Mouse (Mus musculus) ES-E14 (cell line): ENCODE measurements at regions not wholly inside any gene's neighbourhood (a gene's known extent, or its start where the extent isn't known, plus 50 kb on each side); places are given as distances from the start of the nearest gene placed in this dataset.

Experiments
- CHD2 ChIP-seq: IDR thresholded peaks from 2 replicates; pipeline ENCODE4 v1.6.1; 2014; ENCODE audit warnings: mild to moderate bottlenecking, low read depth, low read length, inconsistent platforms
- HCFC1 ChIP-seq: IDR thresholded peaks from 2 replicates; pipeline ENCODE4 v1.6.1; 2012; ENCODE audit warnings: low read length, inconsistent platforms, borderline replicate concordance; ENCODE audit not compliant: insufficient read depth
- ZC3H11A ChIP-seq: IDR thresholded peaks from 2 replicates; pipeline ENCODE4 v1.6.1; 2012; ENCODE audit warnings: low read depth, mild to moderate bottlenecking, inconsistent platforms, low read length, borderline replicate concordance

- TF ChIP-seq HCFC1: no peak
- no peak for TF ChIP-seq ZC3H11A
- TF ChIP-seq CHD2: no peak
Measured at GRCm38 (mm10) chr15:15716694-15717093, 1011.9 kb upstream of the Cdh9 start.
